Mouse (Mus musculus) CH12.LX (cell line): Measurements from ENCODE around the gene Zdhhc24. TPM values are rescaled to one million over a fixed set of nuclear protein-coding genes. Genes with fewer than 3 reads are reported as not detected.

Experiments
- DNase-seq: peaks from one replicate; pipeline ENCODE4 v3.0.0-alpha.2; 2013; ENCODE audit errors: extremely low read depth
- H3K27ac ChIP-seq: 2 replicates; pipeline ENCODE4 v1.5.1; 2012; ENCODE audit warnings: low read depth, mild to moderate bottlenecking, control low read depth, moderate library complexity; ENCODE audit not compliant: insufficient read depth
- H3K27me3 ChIP-seq: replicated peaks from 2 replicates; pipeline ENCODE3; 2012; ENCODE audit warnings: inconsistent platforms
- H3K36me3 ChIP-seq, 2 experiments: replicated peaks in 1 of 2; 2 replicates each; pipeline versions ENCODE3 to v1.6.1; 2012; ENCODE audit warnings: inconsistent platforms in 1 of 2, low read length in 1 of 2, mild to moderate bottlenecking in 1 of 2, mixed read lengths in 1 of 2, moderate library complexity in 1 of 2; ENCODE audit not compliant: control insufficient read depth in 1 of 2, insufficient read depth in 1 of 2
- H3K4me1 ChIP-seq, 2 experiments: 2 replicates each; pipeline ENCODE4 v1.6.1; 2012; ENCODE audit warnings: inconsistent platforms in 1 of 2, moderate library complexity in 1 of 2; ENCODE audit not compliant: insufficient read depth in 2 of 2, control insufficient read depth in 1 of 2
- H3K4me2 ChIP-seq: 2 replicates; pipeline ENCODE4 v1.6.1; 2012; ENCODE audit warnings: low read depth, mild to moderate bottlenecking, control low read depth; ENCODE audit not compliant: poor library complexity, insufficient read depth, severe bottlenecking
- H3K4me3 ChIP-seq, 3 experiments: fragments of 150-350 bp in 1 of 3; sonication (generic) in 1 of 3; replicated peaks in 1 of 3; 2 replicates each; pipeline versions ENCODE3 to v1.5.1; 2011 to 2012; ENCODE audit warnings: low read depth in 2 of 3, low read length in 2 of 3, mild to moderate bottlenecking in 2 of 3, moderate library complexity in 2 of 3, control low read depth in 1 of 3, improper control_type of control experiment in 1 of 3, inconsistent platforms in 1 of 3, mixed read lengths in 1 of 3; ENCODE audit not compliant: poor library complexity in 1 of 3
- H3K79me2 ChIP-seq: replicated peaks from 2 replicates; pipeline ENCODE4 v1.6.1; 2012; ENCODE audit warnings: mild to moderate bottlenecking, moderate library complexity; ENCODE audit not compliant: control insufficient read depth, poor library complexity, insufficient read depth, severe bottlenecking; ENCODE audit errors: extremely low read depth
- H3K9ac ChIP-seq: 2 replicates; pipeline ENCODE4 v1.6.1; 2012; ENCODE audit warnings: low read depth, mild to moderate bottlenecking, control low read depth, moderate library complexity; ENCODE audit not compliant: insufficient read depth
- H3K9me3 ChIP-seq: replicated peaks from 2 replicates; pipeline ENCODE3; 2012; ENCODE audit warnings: low read length, inconsistent platforms, mixed read lengths
- BHLHE40 ChIP-seq: IDR thresholded peaks from 2 replicates; pipeline ENCODE4 v1.6.1; 2011; ENCODE audit warnings: mild to moderate bottlenecking, low read depth, low read length, improper control_type of control experiment
- CHD1 ChIP-seq: IDR thresholded peaks from 2 replicates; pipeline ENCODE4 v1.6.1; 2012; ENCODE audit warnings: low read depth, low read length, improper control_type of control experiment, inconsistent platforms
- CTCF ChIP-seq, 2 experiments: IDR thresholded peaks in 1 of 2; conservative IDR thresholded peaks in 1 of 2; 2 replicates each; pipeline ENCODE4 v1.5.1; 2011 to 2012; ENCODE audit warnings: low read depth in 2 of 2, low read length in 2 of 2, improper control_type of control experiment in 1 of 2, inconsistent platforms in 1 of 2, mild to moderate bottlenecking in 1 of 2, moderate library complexity in 1 of 2
- E2F4 ChIP-seq: IDR thresholded peaks from 2 replicates; pipeline ENCODE4 v1.6.1; 2011; ENCODE audit warnings: low read depth, low read length, improper control_type of control experiment; ENCODE audit not compliant: insufficient replicate concordance
- ELF1 ChIP-seq: IDR thresholded peaks from 2 replicates; pipeline ENCODE4 v1.6.1; 2014; ENCODE audit warnings: low read depth, mild to moderate bottlenecking, inconsistent platforms, low read length, improper control_type of control experiment
- EP300 ChIP-seq: IDR thresholded peaks from 2 replicates; pipeline ENCODE4 v1.6.1; 2011; ENCODE audit warnings: low read length, improper control_type of control experiment
- ETS1 ChIP-seq: conservative IDR thresholded peaks from 2 replicates; pipeline ENCODE4 v1.6.1; 2012; ENCODE audit warnings: low read depth, mild to moderate bottlenecking, inconsistent platforms, low read length, improper control_type of control experiment, moderate library complexity
- GABPA ChIP-seq: IDR thresholded peaks from 2 replicates; pipeline ENCODE4 v1.6.1; 2012; ENCODE audit warnings: low read depth, low read length, improper control_type of control experiment, inconsistent platforms; ENCODE audit not compliant: insufficient replicate concordance
- HCFC1 ChIP-seq: IDR thresholded peaks from 2 replicates; pipeline ENCODE4 v1.6.1; 2012; ENCODE audit warnings: low read depth, mild to moderate bottlenecking, inconsistent platforms, low read length, improper control_type of control experiment
- IRF4 ChIP-seq: IDR thresholded peaks from 2 replicates; pipeline ENCODE4 v1.6.1; 2014; ENCODE audit warnings: low read depth, mild to moderate bottlenecking, inconsistent platforms, low read length, improper control_type of control experiment
- MAFK ChIP-seq: IDR thresholded peaks from 2 replicates; pipeline ENCODE4 v1.6.1; 2011; ENCODE audit warnings: low read length, improper control_type of control experiment; ENCODE audit not compliant: insufficient replicate concordance
- MAX ChIP-seq: IDR thresholded peaks from 2 replicates; pipeline ENCODE4 v1.6.1; 2011; ENCODE audit warnings: low read length, improper control_type of control experiment
- MAZ ChIP-seq: IDR thresholded peaks from 2 replicates; pipeline ENCODE4 v1.6.1; 2012; ENCODE audit warnings: low read depth, mild to moderate bottlenecking, inconsistent platforms, low read length, improper control_type of control experiment, moderate library complexity
- MEF2A ChIP-seq: IDR thresholded peaks from 2 replicates; pipeline ENCODE4 v1.6.1; 2014; ENCODE audit warnings: low read depth, mild to moderate bottlenecking, inconsistent platforms, low read length, improper control_type of control experiment, borderline replicate concordance
- MXI1 ChIP-seq: IDR thresholded peaks from 2 replicates; pipeline ENCODE4 v1.6.1; 2011; ENCODE audit warnings: mild to moderate bottlenecking, low read depth, low read length, improper control_type of control experiment
- MYC ChIP-seq: IDR thresholded peaks from 2 replicates; pipeline ENCODE4 v1.6.1; 2011; ENCODE audit warnings: low read depth, mild to moderate bottlenecking, improper control_type of control experiment, low read length
- NELFE ChIP-seq: IDR thresholded peaks from 2 replicates; pipeline ENCODE4 v1.6.1; 2011; ENCODE audit warnings: low read depth, low read length, improper control_type of control experiment
- NRF1 ChIP-seq: IDR thresholded peaks from 2 replicates; pipeline ENCODE4 v1.6.1; 2014; ENCODE audit warnings: low read depth, mild to moderate bottlenecking, inconsistent platforms, low read length, improper control_type of control experiment, moderate library complexity
- POLR2A ChIP-seq: IDR thresholded peaks from 2 replicates; pipeline ENCODE4 v1.6.1; 2011; ENCODE audit warnings: low read depth, mild to moderate bottlenecking, improper control_type of control experiment, low read length
- POLR2AphosphoS2 ChIP-seq: IDR thresholded peaks from 2 replicates; pipeline ENCODE4 v1.6.1; 2011; ENCODE audit warnings: low read depth, low read length, improper control_type of control experiment
- RAD21 ChIP-seq: IDR thresholded peaks from 2 replicates; pipeline ENCODE4 v1.6.1; 2011; ENCODE audit warnings: low read depth, mild to moderate bottlenecking, low read length, improper control_type of control experiment, moderate library complexity
- RCOR1 ChIP-seq: conservative IDR thresholded peaks from 2 replicates; pipeline ENCODE4 v1.6.1; 2012; ENCODE audit warnings: low read depth, mild to moderate bottlenecking, inconsistent platforms, low read length, improper control_type of control experiment
- SMC3 ChIP-seq: IDR thresholded peaks from 2 replicates; pipeline ENCODE4 v1.6.1; 2011; ENCODE audit warnings: low read depth, low read length, improper control_type of control experiment
- TBP ChIP-seq: conservative IDR thresholded peaks from 2 replicates; pipeline ENCODE4 v1.6.1; 2011; ENCODE audit warnings: low read depth, low read length, improper control_type of control experiment
- UBTF ChIP-seq: IDR thresholded peaks from 2 replicates; pipeline ENCODE4 v1.6.1; 2012; ENCODE audit warnings: low read depth, mild to moderate bottlenecking, inconsistent platforms, low read length, improper control_type of control experiment, moderate library complexity
- USF1 ChIP-seq: IDR thresholded peaks from 2 replicates; pipeline ENCODE4 v1.6.1; 2014; ENCODE audit warnings: low read depth, mild to moderate bottlenecking, inconsistent platforms, low read length, improper control_type of control experiment
- USF2 ChIP-seq: conservative IDR thresholded peaks from 2 replicates; pipeline ENCODE4 v1.6.1; 2011; ENCODE audit warnings: low read depth, low read length, improper control_type of control experiment
- ZC3H11A ChIP-seq: IDR thresholded peaks from 2 replicates; pipeline ENCODE4 v1.6.1; 2012; ENCODE audit warnings: low read depth, mild to moderate bottlenecking, inconsistent platforms, low read length, improper control_type of control experiment
- ZKSCAN1 ChIP-seq: IDR thresholded peaks from 2 replicates; pipeline ENCODE4 v1.6.1; 2012; ENCODE audit warnings: low read depth, inconsistent platforms, low read length, improper control_type of control experiment, borderline replicate concordance
- ZMIZ1 ChIP-seq: IDR thresholded peaks from 2 replicates; pipeline ENCODE4 v1.6.1; 2012; ENCODE audit warnings: low read depth, mild to moderate bottlenecking, inconsistent platforms, low read length, improper control_type of control experiment
- dilution Hi-C: fragments of 300-500 bp; cut with MboI; formaldehyde crosslinking; loops from 2 replicates; pipeline ENCODE4 v1.14.3; 2020; ENCODE audit warnings: low sequenced_read_pairs; ENCODE audit not compliant: extremely low pct_unique_long_range_greater_than_20kb, extremely low pct_ligation_motif_present
- in situ Hi-C: fragments of 300-500 bp; cut with MboI; formaldehyde crosslinking; loops from 3 replicates; pipeline ENCODE4 v1.14.3; 2019; ENCODE audit warnings: low sequenced_read_pairs, low pct_ligation_motif_present, low pct_unique_long_range_greater_than_20kb, mixed read lengths
- polyA plus RNA-seq: library from polyadenylated mRNA; unstranded; fragments of >175 nt; gene quantifications from 2 replicates; pipeline ENCODE4 v1.2.1, GENCODE M21; 2012; ENCODE audit warnings: low read depth; ENCODE audit not compliant: insufficient read length
- total RNA-seq, 2 experiments: library from RNA; depleted of rRNA; stranded (reverse); fragments of 300-350 nt in 1 of 2; fragments of >200 nt in 1 of 2; gene quantifications; 2 replicates each; pipeline ENCODE4 v1.2.3; 2012 to 2014

Gene Zdhhc24
- total and polyA plus RNA-seq, 3 experiments = 5.0 to 8.0 (median 5.0) TPM

- Histone ChIP-seq H3K36me3 (peaks cover 0 to 35% of the 10 kb centered on the region in 2 experiments), H3K9me3 (no peaks in the 10 kb centered on the region), H3K4me3 (no peak overlapping the region), H3K27ac (no peak overlapping the region), H3K79me2 (no peaks in the 10 kb centered on the region), H3K4me2 (no peak overlapping the region), H3K9ac (no peak overlapping the region), H3K4me1 (no peaks in the 10 kb centered on the region), H3K27me3 (no peaks in the 10 kb centered on the region)
- in situ Hi-C loops = no loop called here
- dilution Hi-C loops = no loop called here
- TF ChIP-seq POLR2AphosphoS2 = no peak
- no peak for TF ChIP-seq EP300
- TF ChIP-seq ZMIZ1 = no peak
- no peak for TF ChIP-seq MXI1
- no peak for TF ChIP-seq NRF1
- TF ChIP-seq GABPA = no peak
- no peak for TF ChIP-seq USF2
- no peak for TF ChIP-seq IRF4
- no peak for TF ChIP-seq RCOR1
- no peak for TF ChIP-seq ZKSCAN1
- no peak for TF ChIP-seq MAX
- TF ChIP-seq SMC3 = no peak
- TF ChIP-seq TBP = no peak
- TF ChIP-seq CHD1 = no peak
- TF ChIP-seq RAD21 = no peak
- TF ChIP-seq MYC = no peak
- no peak for TF ChIP-seq USF1
- no peak for TF ChIP-seq NELFE
- TF ChIP-seq MAZ = no peak
- DNase-seq = no peak
Observed at GRCm38 (mm10) chr19:4899888-4900287, 21.4 kb downstream of the Zdhhc24 start.

GRCm38 (mm10) chr19:4905979-4906794, 27.7 kb downstream of the Zdhhc24 start, which contains the start of gene Bbs1:
Bbs1 (minus strand) TSS chr19:4906628.
- Histone ChIP-seq H3K9ac (peak within 1 kb of the TSS; percentile 31; the same call in 1 of the 2 replicates), H3K36me3 (peaks cover 32 to 61% of the 10 kb centered on the region in 2 experiments), H3K27me3 (no peaks in the 10 kb centered on the region), H3K79me2 (no peaks in the 10 kb centered on the region), H3K4me1 (peaks cover 0 to 6% of the 10 kb centered on the region in 2 experiments; a peak in 2 of 4 replicates), H3K4me3 (peak within 1 kb of the TSS; percentile 47 to 74 (median 65)), H3K4me2 (peak within 1 kb of the TSS; percentile 54; the same call in 1 of the 2 replicates), H3K27ac (no peak within 1 kb of the TSS), H3K9me3 (no peaks in the 10 kb centered on the region)
- peak; percentile 76 for DNase-seq
- dilution Hi-C loops (no loop called here), in situ Hi-C loops (no loop called here)
- TF ChIP-seq MEF2A = no peak
- TF ChIP-seq UBTF = no peak
- TF ChIP-seq IRF4 = no peak
- no peak for TF ChIP-seq BHLHE40
- TF ChIP-seq USF2 = no peak
- TF ChIP-seq ELF1 = 0 out of 2 replicates have a peak, but pooled peaks have one; percentile 36
- peak; percentile 83 for TF ChIP-seq HCFC1
- no peak for TF ChIP-seq ZMIZ1
- TF ChIP-seq EP300 = no peak
- TF ChIP-seq MYC = no peak
- no peak for TF ChIP-seq ETS1
- no peak for TF ChIP-seq E2F4
- peak; percentile 62 for TF ChIP-seq POLR2A
- 0 out of 2 replicates have a peak, but pooled peaks have one; percentile 23 for TF ChIP-seq NELFE
- TF ChIP-seq MAFK = no peak
- TF ChIP-seq NRF1 = peak; percentile 46; the same call in 1 of the 2 replicates
- no peak for TF ChIP-seq CTCF (conservative IDR thresholded peaks at IDR 0.05 in 1 of 2, IDR thresholded peaks at IDR 0.05 in 1 of 2; ENCODE audit: low read depth in 2 of 2, low read length in 2 of 2)
- TF ChIP-seq CHD1 = no peak
- TF ChIP-seq MAZ = no peak
- no peak for TF ChIP-seq ZC3H11A
